Mouse (Mus musculus) kidney, embryonic 15.5 days (tissue): ENCODE measurements at regions not wholly inside any gene's neighbourhood (a gene's known extent, or its start where the extent isn't known, plus 50 kb on each side); places are given as distances from the start of the nearest gene placed in this dataset.

Experiments used
- ATAC-seq: fragments of 200-750 bp; cut with Nextera tagmentation; replicated peaks from 2 replicates; pipeline ENCODE4 v1.8.0; 2017; ENCODE audit warnings: moderate TSS enrichment; ENCODE audit not compliant: low FRiP score
- H3K27ac ChIP-seq: fragments of 300-500 bp; sonication (generic); 2 replicates; pipeline ENCODE4 v1.5.1; 2015; ENCODE audit warnings: mild to moderate bottlenecking, inconsistent platforms
- H3K27me3 ChIP-seq: fragments of 300-500 bp; sonication (generic); 2 replicates; pipeline ENCODE4 v1.6.1; 2015; ENCODE audit warnings: inconsistent platforms
- H3K36me3 ChIP-seq: fragments of 300-500 bp; sonication (generic); 2 replicates; pipeline ENCODE4 v1.6.1; 2015; ENCODE audit warnings: inconsistent platforms
- H3K4me1 ChIP-seq: fragments of 300-500 bp; sonication (generic); 2 replicates; pipeline ENCODE4 v1.6.1; 2015; ENCODE audit warnings: inconsistent platforms
- H3K4me2 ChIP-seq: fragments of 300-500 bp; sonication (generic); 2 replicates; pipeline ENCODE4 v1.6.1; 2015; ENCODE audit warnings: moderate library complexity, mild to moderate bottlenecking, inconsistent platforms
- H3K4me3 ChIP-seq: fragments of 300-500 bp; sonication (generic); replicated peaks from 2 replicates; pipeline ENCODE4 v1.5.1; 2015; ENCODE audit warnings: mild to moderate bottlenecking, inconsistent platforms
- H3K9ac ChIP-seq: fragments of 300-500 bp; sonication (generic); 2 replicates; pipeline ENCODE4 v1.6.1; 2015; ENCODE audit warnings: mild to moderate bottlenecking, inconsistent platforms
- H3K9me3 ChIP-seq: fragments of 300-500 bp; sonication (generic); replicated peaks from 2 replicates; pipeline ENCODE4 v1.6.1; 2016; ENCODE audit warnings: inconsistent platforms
- WGBS: fragments of 180-500 bp; shearing (Covaris S2); methylation state at CpG from one replicate; pipeline ENCODE4 v1.1.7; 2015; ENCODE audit warnings: mixed read lengths; 5-methylcytosine and 5-hydroxymethylcytosine counted together

GRCm38 (mm10) chr1:176355342-176355741, 80.2 kb upstream of the Pld5 start:
- Histone ChIP-seq H3K4me2 (no peak overlapping the region), H3K4me1 (no peaks in the 10 kb centered on the region), H3K9me3 (no peaks in the 10 kb centered on the region), H3K4me3 (no peak overlapping the region), H3K9ac (no peak overlapping the region), H3K36me3 (no peaks in the 10 kb centered on the region), H3K27ac (no peak overlapping the region), H3K27me3 (no peaks in the 10 kb centered on the region)
- 48% methylated on average over 12 of the region's 12 CpGs for WGBS
- ATAC-seq, result peak; percentile 83

DNA sequence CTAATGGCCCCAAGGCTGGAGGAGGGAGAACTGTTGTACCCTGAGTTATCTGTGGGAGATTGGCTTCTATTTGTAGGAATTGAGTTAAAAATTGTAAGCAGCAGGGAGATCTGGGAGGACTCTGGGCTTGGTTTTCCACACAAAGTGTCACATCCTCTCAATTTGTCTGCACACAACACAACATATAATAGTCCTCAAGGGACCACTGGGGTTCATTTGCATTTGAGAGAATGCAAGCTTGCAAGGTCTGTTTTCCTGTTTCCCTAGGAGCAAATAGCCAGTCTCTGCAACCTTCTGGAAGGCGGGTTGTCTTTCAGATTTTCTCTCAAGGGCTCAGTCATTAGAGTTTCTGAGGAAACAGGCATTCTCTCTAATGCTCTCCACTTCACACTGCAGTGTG, 79.8 kb upstream of the Pld5 start:
- no peak for ATAC-seq
- Histone ChIP-seq H3K36me3 (no peaks in the 10 kb centered on the region), H3K27ac (no peak overlapping the region), H3K4me3 (no peak overlapping the region), H3K9me3 (no peaks in the 10 kb centered on the region), H3K4me1 (no peaks in the 10 kb centered on the region), H3K9ac (no peak overlapping the region), H3K4me2 (no peak overlapping the region), H3K27me3 (no peaks in the 10 kb centered on the region)
- 59% methylated on average over 1 of the region's 1 CpGs for WGBS

DNA sequence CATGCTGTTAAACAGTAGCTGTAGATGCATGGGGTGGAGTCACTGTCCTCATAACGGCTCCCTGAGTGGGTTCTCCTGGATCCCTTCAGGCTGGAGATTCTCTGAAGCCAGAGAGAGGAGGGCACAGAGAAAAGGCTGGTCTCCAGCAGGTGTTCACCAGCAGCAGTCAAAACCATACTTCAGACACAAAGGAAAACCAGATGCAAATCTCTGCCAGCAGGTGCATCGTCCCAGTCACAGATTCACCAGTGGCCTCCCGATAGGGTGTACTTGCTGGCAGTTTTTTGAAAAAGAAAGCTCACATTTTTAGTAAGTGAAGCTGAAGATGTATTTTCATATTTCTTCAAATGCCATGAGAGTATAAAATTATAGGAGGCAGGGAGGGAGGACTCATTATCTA, 77.6 kb upstream of the Pld5 start:
- H3K27me3 ChIP-seq, result no peaks in the 10 kb centered on the region
- H3K4me3 ChIP-seq, result no peak overlapping the region
- H3K27ac ChIP-seq, result no peak overlapping the region
- no peaks in the 10 kb centered on the region for H3K36me3 ChIP-seq
- H3K4me2 ChIP-seq, result no peak overlapping the region
- 69% methylated on average over 3 of the region's 3 CpGs for WGBS
- ATAC-seq, result no peak
- H3K4me1 ChIP-seq, result no peaks in the 10 kb centered on the region
- H3K9me3 ChIP-seq, result no peaks in the 10 kb centered on the region
- no peak overlapping the region for H3K9ac ChIP-seq

DNA sequence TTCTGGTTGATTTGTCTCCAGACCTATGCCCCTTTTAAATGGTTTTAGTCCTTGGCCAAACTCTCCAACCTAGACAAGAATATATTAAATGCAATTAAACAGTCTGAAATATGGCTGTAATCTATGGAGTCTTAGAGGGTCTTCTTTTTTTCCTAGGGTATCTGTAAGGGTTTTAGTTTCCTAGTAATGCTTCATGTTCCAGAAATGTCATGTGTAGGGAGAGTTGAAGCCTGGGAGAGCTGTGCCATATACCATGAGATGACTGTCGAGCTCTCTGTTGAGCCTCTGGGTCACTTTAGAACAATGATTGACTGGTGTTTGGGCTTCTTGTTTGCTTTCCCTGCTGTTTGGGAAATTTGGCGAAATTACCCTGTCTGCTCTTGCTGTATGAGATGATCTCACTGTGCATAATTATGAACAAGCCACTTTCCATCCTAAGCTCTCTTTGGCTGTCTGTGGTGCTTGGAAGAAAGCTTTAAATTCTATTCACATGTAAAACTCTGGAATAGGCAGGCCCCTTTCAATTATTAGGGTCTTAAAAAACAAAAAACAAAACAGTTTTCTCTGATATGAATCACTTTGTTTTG, 74.9 kb upstream of the Pld5 start:
- Histone ChIP-seq H3K4me3 (no peak overlapping the region), H3K27me3 (no peaks in the 10 kb centered on the region), H3K9me3 (no peaks in the 10 kb centered on the region), H3K4me1 (no peaks in the 10 kb centered on the region), H3K4me2 (no peak overlapping the region), H3K27ac (0 out of 2 replicates have a peak overlapping the region, but pooled peaks have one; percentile 28), H3K9ac (no peak overlapping the region), H3K36me3 (no peaks in the 10 kb centered on the region)
- ATAC-seq, result peak; percentile 52; the same call in 1 of the 2 replicates
- WGBS, result 39% methylated on average over 2 of the region's 2 CpGs

DNA sequence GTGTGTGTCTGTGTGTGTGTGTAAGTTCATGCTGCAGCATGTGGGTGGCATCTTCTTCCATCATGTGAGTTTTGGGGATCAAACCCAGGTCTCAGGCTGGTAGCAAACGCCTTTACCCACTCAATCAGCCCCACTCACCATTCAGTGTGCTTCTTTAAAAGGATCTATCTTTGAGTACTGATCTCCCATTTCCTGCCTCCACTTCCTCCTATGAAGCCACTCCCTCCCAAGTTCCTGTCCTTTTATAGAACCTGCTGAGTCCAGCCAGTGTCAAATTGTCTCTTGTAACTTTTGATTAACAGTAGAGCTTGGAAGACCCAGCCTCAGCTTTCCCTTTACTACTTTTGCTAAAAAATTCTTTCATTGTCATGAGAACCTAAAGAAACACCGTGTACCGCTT, 73.0 kb upstream of the Pld5 start:
- Histone ChIP-seq H3K4me3 (no peak overlapping the region), H3K36me3 (no peaks in the 10 kb centered on the region), H3K4me2 (no peak overlapping the region), H3K27ac (no peak overlapping the region), H3K27me3 (no peaks in the 10 kb centered on the region), H3K4me1 (no peaks in the 10 kb centered on the region), H3K9me3 (no peaks in the 10 kb centered on the region), H3K9ac (no peak overlapping the region)
- 84% methylated on average over 3 of the region's 3 CpGs for WGBS
- ATAC-seq, result no peak

GRCm38 (mm10) chr1:176331344-176331743, 56.2 kb upstream of the Pld5 start:
- ATAC-seq, result no peak
- no peaks in the 10 kb centered on the region for H3K36me3 ChIP-seq
- 80% methylated on average over 3 of the region's 3 CpGs for WGBS
- H3K27me3 ChIP-seq, result no peaks in the 10 kb centered on the region
- H3K4me2 ChIP-seq, result no peak overlapping the region
- H3K9me3 ChIP-seq, result no peaks in the 10 kb centered on the region
- no peaks in the 10 kb centered on the region for H3K4me1 ChIP-seq
- no peak overlapping the region for H3K27ac ChIP-seq
- no peak overlapping the region for H3K4me3 ChIP-seq
- H3K9ac ChIP-seq, result no peak overlapping the region
